Mouse (Mus musculus): ENCODE data around the gene Ms4a2.

The Ms4a2 gene

GRCm38 (mm10) chr19:11623551-11623950 is at the start of gene Ms4a2:
TSS of gene Ms4a2 (minus strand) at chr19:11623719.
- no peak for DNase-seq (ENCODE audit: extremely low read depth, low read depth)

- no peak for DNase-seq (ENCODE audit: extremely low read depth, low read depth)
Observed at GRCm38 (mm10) chr19:11661562-11661961, 38.0 kb upstream of the Ms4a2 start.

- DNase-seq (ENCODE audit: extremely low read depth, low read depth): no peak
Observed at GRCm38 (mm10) chr19:11660459-11660858, 36.9 kb upstream of the Ms4a2 start, which contains the start of gene Oosp2. TSS of gene Oosp2 (minus strand) at chr19:11660559.

- no peak for DNase-seq (ENCODE audit: extremely low read depth, low read depth)
Observed at GRCm38 (mm10) chr19:11659142-11659541, 35.6 kb upstream of the Ms4a2 start.

- no peak for DNase-seq (ENCODE audit: extremely low read depth, low read depth)
Observed at GRCm38 (mm10) chr19:11649564-11649963, 26.0 kb upstream of the Ms4a2 start.

GRCm38 (mm10) chr19:11646166-11646565 is 22.6 kb upstream of the Ms4a2 start:
- DNase-seq (ENCODE audit: extremely low read depth, low read depth): no peak

DNA sequence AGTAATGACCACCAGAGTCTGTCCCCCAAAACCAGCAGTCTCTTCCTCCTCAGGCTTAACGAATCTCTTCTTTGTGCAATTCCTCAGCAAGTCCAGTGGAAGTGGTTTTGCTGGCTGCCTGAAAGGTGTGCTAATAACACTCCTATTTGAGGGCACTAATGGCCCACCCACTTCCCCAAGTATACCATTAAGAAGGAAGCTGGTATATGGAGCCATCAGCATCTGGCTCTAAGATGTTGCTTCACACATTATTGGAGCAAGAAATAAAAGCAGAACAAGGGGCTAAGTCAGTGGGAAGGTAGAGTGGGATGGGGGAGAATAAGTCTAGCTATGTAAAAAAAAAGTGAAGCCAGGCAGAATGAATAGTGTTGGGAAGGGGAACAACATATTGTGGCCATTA is 17.2 kb upstream of the Ms4a2 start, which contains the start of gene Ms4a3:
Gene Ms4a3, minus strand, starts transcription at position 120 of the 400 bp plus-strand sequence.
- DNase-seq (ENCODE audit: extremely low read depth, low read depth): no peak

GRCm38 (mm10) chr19:11639038-11639437 is 15.5 kb upstream of the Ms4a2 start:
- no peak for DNase-seq (ENCODE audit: extremely low read depth, low read depth)

- DNase-seq (ENCODE audit: extremely low read depth, low read depth): peak; percentile 82
Observed at GRCm38 (mm10) chr19:11635572-11635971, 12.1 kb upstream of the Ms4a2 start.

- peak; percentile 73 for DNase-seq (ENCODE audit: extremely low read depth, low read depth)
Observed at GRCm38 (mm10) chr19:11634330-11634729, 10.8 kb upstream of the Ms4a2 start.

DNA sequence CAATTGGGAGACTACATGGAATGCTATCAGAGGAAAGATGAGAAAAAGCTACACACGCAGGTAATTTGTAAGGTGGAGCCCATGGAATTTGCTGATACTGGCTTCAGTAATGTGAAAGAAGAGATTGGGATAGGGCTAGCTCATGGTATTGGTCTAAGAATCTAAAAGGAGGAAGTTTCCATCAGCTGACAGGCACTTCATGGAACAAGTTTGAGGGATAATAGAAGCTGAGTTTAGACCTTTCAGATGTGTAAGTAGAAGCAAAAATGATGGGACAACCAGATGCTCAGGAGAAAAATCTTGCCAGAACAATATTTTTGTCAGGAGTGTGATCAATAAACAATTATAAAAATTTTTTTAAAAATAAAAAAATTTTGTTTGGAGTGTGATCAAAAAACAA is 10.2 kb upstream of the Ms4a2 start:
- no peak for DNase-seq (ENCODE audit: extremely low read depth, low read depth)

DNA sequence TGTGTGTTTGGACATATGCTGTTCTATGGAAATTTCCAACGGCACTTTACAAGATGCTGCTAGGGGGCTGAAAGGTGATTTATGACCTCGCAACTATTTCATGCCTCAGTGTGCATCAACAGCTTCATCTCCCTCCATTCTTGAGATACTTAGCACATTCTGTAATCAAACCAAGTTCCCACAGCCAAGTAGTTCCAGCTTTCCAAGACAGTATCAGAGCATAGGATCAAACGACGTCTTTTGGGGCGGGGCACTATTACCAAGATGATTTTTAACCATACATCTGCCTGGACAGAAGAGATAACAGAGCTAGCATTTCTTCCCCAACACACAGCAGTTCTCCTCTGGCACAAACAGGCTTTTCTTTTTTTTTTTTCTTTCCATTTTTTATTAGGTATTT is 1.7 kb upstream of the Ms4a2 start:
- DNase-seq (ENCODE audit: extremely low read depth, low read depth): no peak

GRCm38 (mm10) chr19:11624800-11625199 is 1.3 kb upstream of the Ms4a2 start:
- no peak for DNase-seq (ENCODE audit: extremely low read depth, low read depth)

DNA sequence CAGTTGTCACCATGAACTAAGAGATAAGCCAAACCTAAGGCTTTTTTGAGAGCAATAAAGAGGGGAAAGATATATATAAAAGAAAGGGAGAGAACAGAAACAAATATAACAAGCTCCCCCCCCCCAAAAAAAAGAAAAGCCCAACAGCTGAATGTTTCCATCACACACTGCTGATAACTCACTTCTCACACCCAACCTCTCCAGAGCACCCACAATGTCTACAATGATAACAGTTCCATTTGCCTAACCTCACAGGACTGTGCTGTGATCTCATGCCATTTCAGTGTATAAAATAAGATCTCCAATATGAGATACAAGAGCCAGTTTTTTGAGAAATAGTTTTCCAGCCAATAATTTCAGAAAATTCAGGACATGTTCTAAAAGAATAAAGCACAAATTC is 5.5 kb downstream of the Ms4a2 start:
- no peak for DNase-seq (ENCODE audit: extremely low read depth, low read depth)

DNA sequence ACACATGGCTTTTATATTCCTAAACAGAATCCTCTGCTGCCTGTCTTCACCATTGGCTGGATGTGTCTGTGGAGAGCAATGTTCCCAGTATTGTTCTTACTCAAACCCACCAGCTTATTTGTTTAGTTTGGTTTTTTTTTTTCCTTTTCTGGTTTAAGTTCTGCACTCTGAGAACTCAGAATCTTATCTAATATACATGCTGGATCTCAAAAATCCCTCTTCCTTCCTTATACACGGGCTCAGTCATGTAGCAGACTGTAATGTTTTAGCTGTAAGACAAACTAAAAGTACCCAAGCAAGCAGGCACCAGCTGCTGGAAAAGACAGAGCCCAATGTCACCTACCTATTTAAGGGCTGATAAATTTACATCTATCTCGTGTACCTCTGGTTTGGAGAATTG is 8.7 kb downstream of the Ms4a2 start:
- no peak for DNase-seq (ENCODE audit: extremely low read depth, low read depth)

DNA sequence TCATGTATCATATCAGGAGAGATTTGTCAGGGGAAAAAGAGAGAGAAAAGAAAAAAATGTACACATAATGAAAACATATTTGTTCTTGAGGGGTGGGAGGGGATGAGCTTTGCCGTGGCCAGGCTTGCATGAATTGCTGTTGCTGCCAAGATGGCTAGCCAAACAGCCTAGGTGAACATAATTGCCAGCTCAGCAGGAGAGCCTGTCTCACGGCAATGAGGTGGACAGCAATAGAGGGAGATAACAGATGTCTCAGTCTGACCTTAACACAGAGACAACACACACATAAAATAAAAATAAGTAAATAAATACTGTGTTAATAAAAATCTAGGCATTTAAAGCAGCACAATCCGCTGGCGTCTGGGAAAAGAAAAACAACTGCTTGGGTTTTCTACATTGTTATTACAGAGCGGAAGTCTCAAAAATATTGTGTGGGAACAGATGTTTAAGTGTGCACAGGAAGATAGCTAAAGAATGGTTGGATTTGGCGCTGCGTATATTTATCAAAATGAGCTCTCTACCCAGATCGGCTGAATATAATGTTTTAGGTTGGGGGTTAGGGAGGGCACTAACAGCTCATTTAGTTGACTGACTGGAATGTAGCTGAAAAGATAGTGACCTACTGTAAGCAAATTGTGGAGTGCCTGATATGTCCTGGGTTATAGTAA is 9.6 kb downstream of the Ms4a2 start:
- no peak for DNase-seq (ENCODE audit: extremely low read depth, low read depth)

- DNase-seq (ENCODE audit: extremely low read depth, low read depth): no peak
Observed at GRCm38 (mm10) chr19:11613084-11613483, 10.4 kb downstream of the Ms4a2 start.

- no peak for DNase-seq (ENCODE audit: extremely low read depth, low read depth)
Observed at GRCm38 (mm10) chr19:11612293-11612692, 11.2 kb downstream of the Ms4a2 start.

- no peak for DNase-seq (ENCODE audit: extremely low read depth, low read depth)
Observed at GRCm38 (mm10) chr19:11611541-11611945, 12.0 kb downstream of the Ms4a2 start.

DNA sequence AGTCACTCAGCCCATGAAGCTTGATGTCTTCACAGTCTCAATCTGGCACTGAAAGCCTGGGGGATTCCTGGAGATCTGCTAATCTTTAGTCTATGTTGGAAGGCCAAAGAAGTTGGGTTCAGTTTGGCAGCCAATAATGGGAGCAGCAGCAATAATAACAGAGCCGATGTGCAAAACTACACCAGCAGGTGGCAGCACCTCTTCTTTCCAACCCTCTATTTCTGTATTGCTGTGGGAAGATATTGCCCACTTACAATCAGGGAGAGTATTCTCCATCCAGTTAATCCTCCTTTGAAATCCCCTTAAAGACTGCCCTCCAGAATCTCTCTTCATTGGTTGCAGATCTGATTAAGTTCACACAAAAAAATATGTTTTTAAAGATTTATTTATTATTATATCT is 15.3 kb downstream of the Ms4a2 start:
- DNase-seq (ENCODE audit: extremely low read depth, low read depth): no peak

DNA sequence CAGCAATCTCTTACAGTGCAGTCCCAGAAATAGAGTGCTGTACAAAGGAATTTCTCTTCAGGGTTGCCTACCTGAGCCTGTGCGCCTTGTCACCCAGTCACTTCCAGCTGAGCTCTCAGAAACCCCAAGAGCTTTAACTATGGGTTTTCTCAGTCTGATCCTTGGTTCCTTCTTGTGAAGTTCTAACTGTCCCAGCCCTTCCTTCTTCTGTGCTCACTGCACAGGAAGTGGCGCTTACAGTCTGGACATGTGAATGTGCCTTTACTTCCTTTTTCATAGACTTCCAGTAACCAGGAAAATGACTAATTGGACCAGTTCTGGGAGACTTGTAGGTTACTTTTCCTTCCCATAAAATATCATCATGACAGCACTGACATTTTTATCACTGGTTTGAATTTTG is 18.9 kb downstream of the Ms4a2 start, which contains the start of gene Ms4a6d:
Gene Ms4a6d, minus strand, starts transcription at position 247 of the 400 bp plus-strand sequence.
- no peak for DNase-seq (ENCODE audit: extremely low read depth, low read depth)

DNA sequence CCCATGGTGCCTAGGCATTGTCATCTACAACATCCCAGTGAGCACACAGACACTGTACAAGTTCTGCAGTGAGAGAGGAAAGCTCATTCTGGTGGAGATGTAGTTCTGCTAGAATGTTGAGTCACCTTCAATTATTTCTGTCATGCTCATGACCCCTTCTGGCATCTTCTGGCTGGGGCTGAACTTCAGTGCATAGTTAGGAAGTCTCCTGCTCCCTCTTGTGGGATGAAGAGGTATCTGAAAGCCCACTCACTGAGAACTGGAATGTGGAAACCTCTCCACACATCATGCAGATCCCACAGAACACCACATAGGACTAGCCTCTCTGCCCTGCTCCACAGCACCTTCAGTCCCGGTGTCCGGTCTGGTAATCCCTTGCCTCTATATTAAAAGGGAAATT is 21.5 kb downstream of the Ms4a2 start:
- DNase-seq (ENCODE audit: extremely low read depth, low read depth): no peak

DNA sequence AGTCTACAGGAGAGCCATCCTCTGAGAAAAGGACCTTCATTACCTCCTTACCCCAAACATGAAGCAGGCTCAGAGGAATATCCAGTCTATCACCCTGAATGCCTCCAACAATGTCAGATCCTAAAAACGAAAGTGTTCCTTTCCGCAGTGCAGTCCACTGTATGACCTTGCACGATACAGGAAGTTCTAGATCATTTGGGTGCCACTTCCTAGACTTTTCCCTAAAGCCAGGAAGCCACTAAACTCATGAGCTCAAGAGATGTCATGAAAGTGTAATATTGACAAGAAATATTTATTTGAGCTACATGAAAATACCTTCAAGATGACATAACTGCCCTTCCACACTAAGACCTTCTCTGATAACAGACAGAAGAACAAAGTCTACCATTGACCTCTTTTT is 22.2 kb downstream of the Ms4a2 start:
- no peak for DNase-seq (ENCODE audit: extremely low read depth, low read depth)
